Mouse (Mus musculus) lung, postnatal 25 days (tissue): ENCODE measurements around the gene Uso1.

Source experiments
- DNase-seq: peaks from one replicate; pipeline ENCODE4 v3.0.0; 2022; ENCODE audit warnings: low spot score

Uso1 gene

GRCm38 (mm10) chr5:92240769-92241168 lies 103.0 kb downstream of the Uso1 start:
- no peak for DNase-seq

- DNase-seq: no peak
Measured at GRCm38 (mm10) chr5:92244900-92245299, 107.2 kb downstream of the Uso1 start.

GRCm38 (mm10) chr5:92245483-92245882 lies 107.7 kb downstream of the Uso1 start:
- peak; percentile 35 for DNase-seq

GRCm38 (mm10) chr5:92248614-92249013 lies 110.9 kb downstream of the Uso1 start:
- DNase-seq: no peak

- DNase-seq: no peak
Measured at GRCm38 (mm10) chr5:92252031-92252430, 114.3 kb downstream of the Uso1 start.
